Mouse (Mus musculus): ENCODE measurements around the gene Fam160b1. TPM values are rescaled to one million over a fixed set of nuclear protein-coding genes. Genes with fewer than 3 reads are reported as not detected.

Gene Fam160b1
- total RNA-seq, 2 experiments from 2014 or later, result 24.2 to 27.1 TPM

DNA sequence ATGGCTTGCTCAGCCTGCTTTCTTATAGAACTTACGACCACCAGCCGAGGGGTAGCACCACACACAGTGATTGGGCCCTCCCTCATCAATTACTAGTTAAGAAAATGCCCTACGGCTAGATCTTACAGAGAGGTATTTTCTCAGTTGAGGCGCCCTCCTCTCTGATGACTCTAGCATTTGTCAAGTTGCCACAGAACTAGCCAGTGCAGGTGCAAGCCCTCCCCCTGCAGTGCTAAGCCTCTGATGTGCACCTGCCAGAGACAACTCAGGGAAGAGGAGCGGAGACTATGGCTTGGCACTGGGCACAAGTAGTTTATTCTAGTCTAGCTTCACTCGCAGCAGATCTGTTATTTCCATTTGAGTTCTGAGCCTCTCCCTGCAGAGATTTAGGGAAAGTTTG lies 71.0 kb downstream of the Fam160b1 start:
- H3K4me3 ChIP-seq, result no peak overlapping the region
- H3K27ac ChIP-seq, result no peak overlapping the region
- DNase-seq (ENCODE audit: extremely low spot score in 1 of 2, low spot score in 2 of 2), result no peak
- intact Hi-C loops (cut with DNase I), result no loop called here
- TF ChIP-seq CTCF (IDR thresholded peaks at IDR 0.05), result no peak

DNA sequence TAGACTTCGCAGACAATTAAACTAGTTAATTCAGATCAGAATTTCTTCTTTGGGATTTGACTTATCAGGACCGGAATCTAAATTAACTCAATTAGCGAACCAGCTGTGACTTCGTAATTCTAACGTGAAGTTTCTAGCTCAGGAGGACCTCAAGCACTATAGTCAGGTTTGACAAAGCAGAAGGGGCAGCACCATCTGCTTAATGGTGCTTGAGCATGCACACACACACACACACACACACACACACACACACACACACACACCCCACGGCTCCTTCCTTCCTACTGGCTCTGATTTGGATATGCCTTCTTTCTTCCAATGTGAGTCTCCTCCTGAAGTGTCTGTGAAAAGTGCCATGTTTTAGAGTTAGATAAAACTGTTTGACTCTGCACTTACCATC lies 73.5 kb downstream of the Fam160b1 start:
- intact Hi-C loops (cut with DNase I), result no loop called here
- DNase-seq (ENCODE audit: extremely low spot score in 1 of 2, low spot score in 2 of 2), result no peak
- Histone ChIP-seq H3K27ac (no peak overlapping the region), H3K4me3 (no peak overlapping the region)
- TF ChIP-seq CTCF (IDR thresholded peaks at IDR 0.05), result no peak

DNA sequence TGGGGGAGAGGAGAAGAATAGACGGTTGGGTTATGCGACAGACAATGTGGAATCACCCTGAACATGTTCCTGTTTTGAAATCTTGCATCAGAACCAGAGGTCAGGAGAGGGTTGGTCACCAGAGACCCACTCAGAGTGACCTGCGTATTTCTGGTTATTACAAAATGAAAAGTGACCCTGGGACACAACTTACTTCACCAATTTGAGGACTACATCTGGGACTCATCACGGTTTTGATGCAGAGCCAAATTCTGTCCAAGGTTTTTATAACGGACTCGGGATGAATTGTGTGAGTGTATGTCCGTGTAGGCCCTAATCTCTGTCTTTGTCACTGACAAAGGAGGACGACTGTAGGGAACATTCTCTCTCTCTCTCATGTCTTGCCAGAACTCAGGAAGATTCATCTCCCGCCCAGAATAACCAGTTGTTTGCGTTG lies 76.1 kb downstream of the Fam160b1 start:
- no peak for DNase-seq (ENCODE audit: extremely low spot score in 1 of 2, low spot score in 2 of 2)
- H3K27ac ChIP-seq, result no peak overlapping the region
- H3K4me3 ChIP-seq, result no peak overlapping the region
- TF ChIP-seq CTCF (IDR thresholded peaks at IDR 0.05), result no peak
- intact Hi-C loops (cut with DNase I), result no loop called here

DNA sequence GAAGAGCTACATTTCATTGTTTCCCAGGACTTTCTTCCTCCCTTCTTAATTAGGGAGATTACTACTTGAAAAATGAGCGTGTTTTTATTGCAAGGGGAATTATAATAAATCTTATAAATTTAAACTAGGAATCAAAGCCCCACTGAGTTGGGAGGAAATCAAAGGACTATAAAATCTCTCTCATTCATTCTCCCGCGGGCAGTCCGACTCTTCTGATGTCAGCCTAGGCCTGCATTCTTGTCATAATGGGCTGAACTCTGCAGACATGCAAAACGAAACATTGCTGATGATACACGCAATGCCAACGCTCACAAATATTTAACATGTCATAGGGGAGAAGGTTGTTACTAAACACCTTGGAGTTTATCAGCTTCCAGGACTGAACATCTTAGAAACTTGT lies 76.6 kb downstream of the Fam160b1 start:
- no peak for DNase-seq (ENCODE audit: extremely low spot score in 1 of 2, low spot score in 2 of 2)
- TF ChIP-seq CTCF (IDR thresholded peaks at IDR 0.05), result no peak
- no peak overlapping the region for H3K27ac ChIP-seq
- intact Hi-C loops (cut with DNase I), result no loop called here
- no peak overlapping the region for H3K4me3 ChIP-seq

Other genes starting within 250 kb of the Fam160b1 start
- 100 to 1,000 TPM; 118 to 124 TPM for gene Ablim1, start 45.8 kb upstream of the Fam160b1 start, total RNA-seq (2021)
- gene Trub1, start 92.2 kb downstream of the Fam160b1 start, total RNA-seq (2021), result 10 to 100 TPM; 14.3 to 18.9 TPM

Data from left cerebral cortex, adult 2 months (tissue).